Mouse (Mus musculus) erythroblast, embryonic 14.5 days (primary cell): ENCODE measurements around the gene Prdx3.

Experiments
- GATA1 ChIP-seq: IDR thresholded peaks from 2 replicates; pipeline ENCODE4 v1.6.1; 2012; ENCODE audit warnings: low read length, inconsistent platforms, mixed read lengths
- TAL1 ChIP-seq: IDR thresholded peaks from 3 replicates; pipeline ENCODE4 v1.6.1; 2012; ENCODE audit warnings: low read length, inconsistent platforms, mixed read lengths

DNA sequence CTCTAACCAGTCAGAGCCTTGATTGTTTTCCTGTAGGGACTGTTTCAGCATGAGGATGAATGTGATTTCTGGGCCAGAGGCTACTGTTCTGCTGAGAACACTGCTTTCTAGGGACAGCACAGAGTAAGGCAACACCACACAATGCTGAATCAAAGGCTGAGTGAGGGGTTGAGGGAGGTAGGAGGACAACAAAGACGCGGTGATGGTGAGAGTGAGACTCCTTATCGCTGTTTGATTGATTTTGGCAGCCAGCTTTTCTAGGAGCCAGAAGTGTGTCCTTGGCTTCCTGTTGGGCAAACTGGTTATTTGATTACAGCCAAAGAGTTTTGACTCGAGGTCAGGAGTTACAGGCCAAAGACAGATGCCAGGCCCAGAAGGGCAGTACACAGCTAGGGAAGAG, 40.9 kb upstream of the Prdx3 start:
- TF ChIP-seq TAL1 = no peak
- no peak for TF ChIP-seq GATA1
